Mouse (Mus musculus): ENCODE measurements around the gene Sptan1.

Sptan1 gene

DNA sequence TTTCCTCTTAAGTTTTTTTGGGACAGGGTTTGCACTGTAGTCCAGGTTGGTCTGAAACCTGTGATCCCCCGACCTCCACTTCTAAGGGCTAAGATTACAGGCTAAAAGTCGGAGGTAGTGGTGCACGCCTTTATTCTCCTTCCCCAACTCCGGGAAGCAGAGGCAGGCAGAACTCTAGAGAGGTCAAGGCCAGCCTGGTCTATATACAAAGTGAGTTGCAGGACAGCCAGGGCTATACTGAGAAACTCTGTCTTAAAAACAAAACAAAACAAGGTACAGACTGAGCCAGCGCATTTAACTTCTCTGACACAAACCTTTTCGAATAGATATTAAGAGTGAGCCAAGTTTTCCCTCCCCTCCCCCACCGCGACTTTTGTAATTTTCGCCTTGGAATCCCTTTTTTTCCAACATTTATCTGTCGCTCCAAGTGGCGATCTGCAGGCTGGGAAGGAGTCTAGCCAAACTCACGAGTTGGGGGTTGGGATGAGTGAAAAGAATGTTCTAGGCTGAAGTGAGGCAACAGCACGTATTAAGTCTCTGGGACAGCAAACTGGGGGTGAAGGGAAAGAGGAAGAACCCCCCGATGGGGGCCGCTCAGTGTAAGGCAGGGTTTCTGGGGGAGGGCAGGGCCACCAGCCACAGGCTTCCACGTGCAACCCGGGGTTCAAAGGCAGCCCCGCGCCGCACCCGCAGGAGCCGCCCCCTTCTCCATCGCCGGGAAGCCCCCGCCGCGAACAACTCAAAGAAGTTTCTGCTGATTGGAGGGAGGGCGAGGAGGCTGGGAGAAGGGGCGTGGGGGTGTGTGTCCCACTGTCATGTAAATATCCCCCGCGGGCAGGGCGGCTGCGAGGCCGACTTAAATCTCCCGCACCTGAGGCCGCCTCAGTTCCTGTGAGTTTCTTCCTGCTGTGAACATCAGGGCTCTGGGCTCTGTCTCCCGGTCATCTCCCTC lies 96.1 kb downstream of the Sptan1 start:
- in situ Hi-C loops (cut with MboI) = no loop called here

DNA sequence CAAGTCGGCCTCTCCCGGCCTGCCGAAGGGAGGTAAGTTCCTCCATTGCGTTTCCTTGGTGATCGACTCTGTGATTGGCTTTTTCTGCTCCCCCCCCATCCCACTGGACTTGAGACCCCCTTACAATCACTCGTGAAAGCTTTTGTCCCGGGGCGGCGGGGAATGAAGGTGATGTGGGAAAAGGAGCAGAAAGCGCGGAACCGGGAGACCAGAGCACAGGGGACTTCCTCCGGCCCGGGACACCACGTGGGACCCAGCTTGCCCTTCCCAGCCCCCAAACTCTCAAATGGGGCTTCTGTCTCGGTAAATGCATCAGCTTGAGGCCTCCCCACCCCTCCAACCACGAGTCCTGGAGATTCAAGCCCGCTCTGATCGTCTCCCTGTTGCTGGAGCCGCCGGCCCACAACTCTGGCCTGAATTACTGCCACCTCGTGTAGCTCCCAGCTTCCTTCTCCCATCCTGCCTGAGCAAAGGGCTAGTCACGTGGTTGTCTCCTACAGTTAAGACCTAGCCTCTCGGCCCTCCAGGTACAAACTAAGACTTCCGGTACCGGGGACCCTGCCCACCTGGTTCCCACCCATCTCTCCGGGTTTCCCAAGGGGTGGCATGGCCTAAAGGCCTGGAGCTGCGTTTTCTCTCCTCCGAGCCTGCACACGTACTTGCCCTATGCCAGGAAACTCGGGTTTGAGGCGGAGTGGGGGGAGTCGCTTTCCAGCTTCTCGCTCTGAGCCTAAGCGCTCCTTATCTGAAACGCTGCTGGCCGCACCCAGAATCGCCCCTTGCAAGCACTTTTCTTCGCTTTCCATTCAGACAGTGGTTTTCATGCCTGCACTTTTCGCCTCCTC lies 97.1 kb downstream of the Sptan1 start:
- in situ Hi-C loops (cut with MboI) = no loop called here

DNA sequence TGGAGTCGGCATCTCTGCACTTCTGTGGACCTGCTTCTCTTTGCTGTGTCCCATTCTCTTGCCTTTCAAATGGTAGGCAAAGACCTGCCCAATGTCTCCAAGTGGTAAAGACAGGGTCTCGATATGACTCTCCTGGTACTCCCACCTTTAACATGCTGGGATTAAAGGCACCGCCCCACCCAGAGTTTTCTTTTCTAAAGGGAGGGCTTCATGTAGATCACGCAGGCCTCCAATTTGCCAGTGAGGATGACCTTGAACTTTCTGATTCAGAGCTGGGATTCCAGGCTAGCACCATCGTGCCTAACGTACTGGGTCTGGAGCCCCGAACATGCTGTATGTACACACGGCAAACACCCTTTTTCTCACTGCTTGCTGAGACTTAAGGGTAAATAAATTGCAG lies 97.9 kb downstream of the Sptan1 start:
- in situ Hi-C loops (cut with MboI) = no loop called here

DNA sequence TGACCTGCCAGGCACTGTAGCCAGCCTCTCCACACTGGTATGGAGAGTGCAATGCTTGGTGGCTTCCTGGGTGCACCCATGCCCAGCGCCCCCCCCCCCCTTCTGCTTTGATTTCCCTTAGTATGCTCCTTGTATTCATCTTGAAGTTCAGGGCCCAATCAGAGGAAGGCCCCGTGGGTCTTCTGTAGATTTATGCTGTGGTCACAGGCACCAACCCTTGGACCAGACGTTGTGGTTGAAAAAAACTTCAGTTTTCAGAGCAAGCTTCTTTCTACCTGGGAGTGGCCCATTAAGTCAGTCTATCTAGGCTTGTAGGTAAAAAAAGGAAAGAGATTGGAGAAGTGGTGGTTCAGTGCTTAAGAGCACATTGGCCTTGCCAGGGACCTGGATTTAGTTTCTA lies 98.4 kb downstream of the Sptan1 start:
- in situ Hi-C loops (cut with MboI) = no loop called here

DNA sequence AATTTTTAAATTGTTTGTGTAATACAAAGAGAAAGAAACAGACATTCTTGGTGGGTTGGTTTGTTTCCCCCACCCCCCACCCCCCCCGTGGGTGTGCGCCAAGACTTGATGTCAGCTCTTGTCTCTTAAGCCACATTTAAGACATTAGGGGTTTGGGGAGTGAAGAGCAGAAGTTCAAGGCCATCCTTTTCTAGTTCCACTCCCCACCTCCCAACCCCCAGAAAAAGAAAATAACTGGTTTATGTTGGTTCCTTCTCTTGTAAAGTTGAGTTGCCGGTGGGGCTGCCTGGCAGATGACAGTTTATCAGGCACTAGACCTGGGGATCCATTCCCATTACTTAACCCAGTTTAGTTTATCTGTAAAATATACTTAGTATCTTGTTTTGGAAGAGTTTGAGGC lies 98.9 kb downstream of the Sptan1 start:
- in situ Hi-C loops (cut with MboI) = no loop called here

DNA sequence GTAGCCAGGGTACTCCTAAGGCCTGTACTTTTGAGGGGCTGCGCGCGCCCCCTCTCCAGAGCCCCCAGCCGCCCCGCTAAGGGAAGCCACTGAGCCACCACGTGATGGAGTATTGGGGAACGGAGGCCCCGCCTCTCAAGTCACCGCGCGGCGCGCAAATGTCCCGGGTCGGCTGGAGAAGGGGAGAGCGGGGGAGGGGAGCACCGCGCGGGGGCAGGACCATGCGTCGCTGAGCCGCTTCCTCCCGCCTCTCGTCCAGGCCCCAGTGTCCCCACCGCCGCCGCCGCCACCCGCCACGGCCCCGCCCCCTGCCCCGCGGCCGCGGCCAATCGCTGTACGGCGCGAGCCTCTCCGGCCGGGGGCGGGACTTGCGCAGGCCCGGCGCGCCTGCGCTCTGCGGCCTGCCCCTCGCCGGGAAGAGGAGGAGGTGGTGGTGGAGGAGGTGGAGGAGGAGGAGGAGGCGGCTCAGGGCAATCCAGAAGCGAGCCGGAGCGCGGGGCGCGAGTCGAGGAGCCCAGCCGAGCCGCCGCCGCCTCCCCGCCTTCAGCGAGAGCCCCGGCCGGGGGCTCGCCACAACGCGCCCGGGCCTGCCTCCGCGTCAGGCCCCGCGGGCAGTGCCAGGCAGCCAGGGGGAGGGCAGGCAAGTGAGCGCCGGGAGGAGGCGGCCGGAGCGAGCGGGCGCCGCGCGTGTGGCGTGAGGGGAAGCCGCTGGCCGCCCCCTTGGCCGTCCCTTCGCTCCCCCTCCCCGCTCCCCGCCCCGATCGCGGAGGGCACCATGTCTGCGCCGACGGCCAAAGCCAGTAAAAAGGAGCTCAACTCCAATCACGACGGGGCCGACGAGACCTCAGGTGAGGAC lies 100.9 kb downstream of the Sptan1 start:
- in situ Hi-C loops (cut with MboI) = no loop called here

DNA sequence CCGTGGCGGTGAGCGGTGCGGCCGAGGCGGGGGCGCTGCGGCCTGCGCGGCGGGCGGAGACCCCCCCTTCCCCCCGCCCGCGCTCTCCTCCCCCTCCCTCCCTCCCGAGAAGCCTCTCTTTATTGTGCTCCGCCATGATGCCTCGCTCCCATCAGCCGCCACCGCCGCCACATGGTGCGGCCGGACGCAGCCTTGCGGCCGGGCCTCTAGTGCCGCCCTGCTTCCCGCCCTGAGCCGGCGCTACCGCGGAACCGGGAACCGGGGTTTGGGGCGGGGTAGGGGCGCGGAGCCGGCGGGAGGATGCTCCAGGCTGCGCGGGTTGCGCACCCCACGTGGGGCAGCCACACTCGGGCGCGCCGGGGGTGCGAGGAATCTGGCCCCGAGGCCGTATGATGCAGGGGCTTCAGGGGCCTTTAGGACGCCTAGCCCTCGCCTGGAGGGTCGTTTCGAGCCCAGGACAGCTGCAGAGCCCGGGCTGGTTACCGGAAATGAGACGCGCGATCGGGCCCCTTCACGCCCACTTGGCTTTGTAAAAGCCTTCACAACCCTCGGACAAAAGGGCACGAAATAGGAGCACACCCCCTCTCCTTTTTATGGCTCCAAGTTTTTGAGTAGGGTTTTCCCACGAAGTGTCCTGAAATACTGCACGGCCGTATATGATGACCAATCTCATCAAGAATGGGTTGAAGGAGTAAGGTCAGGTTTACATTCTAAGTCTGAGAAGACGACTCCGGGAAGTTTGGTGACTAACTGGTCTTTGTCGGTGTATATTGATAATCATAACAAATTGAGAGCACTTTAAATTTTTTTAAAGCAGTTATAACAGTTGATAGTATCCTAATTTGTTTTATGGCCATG lies 101.9 kb downstream of the Sptan1 start:
- in situ Hi-C loops (cut with MboI) = no loop called here

DNA sequence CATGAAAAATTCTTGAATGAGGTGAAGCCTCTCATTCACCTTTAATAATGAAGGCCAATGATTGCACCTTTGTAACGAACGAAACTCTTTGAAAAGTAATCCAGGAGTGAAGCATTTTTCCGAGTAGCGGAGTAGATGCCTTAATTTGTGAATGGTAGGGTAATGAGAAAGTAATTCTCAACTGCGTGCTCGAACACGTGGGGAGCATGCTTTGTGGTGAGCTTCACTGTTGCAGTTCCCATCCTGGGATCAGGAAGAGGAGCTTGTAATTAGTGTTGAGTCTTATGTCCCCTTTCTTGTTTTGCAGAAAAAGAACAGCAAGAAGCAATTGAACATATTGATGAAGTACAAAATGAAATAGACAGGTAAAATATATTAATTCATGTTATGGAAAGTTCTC lies 102.6 kb downstream of the Sptan1 start:
- in situ Hi-C loops (cut with MboI) = no loop called here

DNA sequence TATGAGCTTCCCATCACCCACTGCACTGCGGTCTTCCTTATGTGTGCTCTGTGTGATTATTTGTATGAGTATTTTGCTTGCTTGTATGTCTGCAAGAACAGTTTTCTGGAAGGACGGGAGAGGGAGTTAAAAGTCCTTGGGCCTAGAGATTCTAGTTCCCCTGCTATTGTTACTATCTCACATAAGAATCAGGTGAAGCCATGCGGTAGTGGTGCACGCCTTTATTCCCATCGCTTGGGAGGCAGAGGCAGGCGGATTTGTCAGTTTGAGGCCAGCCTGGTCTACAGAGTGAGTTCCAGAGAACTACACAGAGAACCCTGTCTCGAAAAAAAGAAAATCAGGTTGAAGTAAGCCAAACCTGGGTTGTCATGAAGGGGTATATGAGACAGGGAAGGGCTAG lies 107.5 kb downstream of the Sptan1 start:
- in situ Hi-C loops (cut with MboI) = no loop called here

DNA sequence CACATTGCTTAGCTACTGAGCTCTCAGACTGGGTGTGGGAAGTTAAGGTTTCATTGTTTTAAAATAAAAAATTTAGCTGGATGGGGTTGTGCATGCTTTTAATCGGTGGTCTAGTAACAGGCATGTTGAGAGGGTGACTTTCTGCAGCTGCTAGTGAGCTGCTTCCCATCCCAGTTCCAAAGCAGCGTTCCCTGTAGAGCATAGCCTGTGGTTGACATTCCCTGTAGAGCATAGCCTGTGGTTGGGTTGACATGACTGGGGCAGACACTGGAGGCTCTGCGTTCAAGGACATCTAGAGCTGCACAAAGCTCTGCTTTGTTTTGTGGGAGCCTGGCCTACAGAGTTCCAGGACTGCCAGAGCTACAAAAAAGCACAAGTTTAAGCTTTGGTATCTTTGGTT lies 107.9 kb downstream of the Sptan1 start:
- in situ Hi-C loops (cut with MboI) = no loop called here

DNA sequence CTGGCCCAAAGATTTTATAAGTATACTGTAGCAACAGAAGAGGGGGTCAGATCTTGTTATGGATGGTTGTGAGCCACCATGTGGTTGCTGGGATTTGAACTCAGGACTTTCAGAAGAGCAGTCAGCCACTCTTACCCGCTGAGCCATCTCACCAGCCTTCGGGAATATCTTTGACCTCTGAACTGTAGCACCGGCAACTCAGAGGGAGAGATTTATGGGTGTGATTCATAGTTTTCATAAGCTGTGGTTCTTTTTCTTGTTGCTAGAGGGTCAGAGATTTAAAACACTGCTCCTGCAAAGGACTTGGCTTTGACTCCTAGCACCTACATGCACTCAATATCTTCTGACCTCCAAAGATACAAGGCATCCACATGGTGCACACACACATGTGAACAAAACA lies 110.3 kb downstream of the Sptan1 start:
- in situ Hi-C loops (cut with MboI) = no loop called here

DNA sequence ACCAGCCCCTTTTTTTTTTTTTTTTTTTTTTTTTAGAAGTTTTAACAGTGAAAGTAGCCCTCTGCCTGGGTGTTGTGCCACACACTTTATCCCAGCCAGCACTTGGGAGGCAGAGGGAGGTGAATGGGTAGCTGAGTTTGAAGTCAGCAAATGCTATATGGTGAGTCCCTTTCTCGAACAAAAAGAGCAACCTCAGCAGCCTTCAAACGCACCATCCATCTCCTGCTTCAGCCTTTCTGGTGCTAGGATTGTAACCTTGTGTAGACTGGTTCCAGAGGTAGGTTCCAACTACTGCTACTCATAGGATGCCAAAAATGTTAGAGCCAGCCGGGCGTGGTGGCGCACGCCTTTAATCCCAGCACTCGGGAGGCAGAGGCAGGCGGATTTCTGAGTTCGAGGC lies 111.1 kb downstream of the Sptan1 start:
- in situ Hi-C loops (cut with MboI) = no loop called here

DNA sequence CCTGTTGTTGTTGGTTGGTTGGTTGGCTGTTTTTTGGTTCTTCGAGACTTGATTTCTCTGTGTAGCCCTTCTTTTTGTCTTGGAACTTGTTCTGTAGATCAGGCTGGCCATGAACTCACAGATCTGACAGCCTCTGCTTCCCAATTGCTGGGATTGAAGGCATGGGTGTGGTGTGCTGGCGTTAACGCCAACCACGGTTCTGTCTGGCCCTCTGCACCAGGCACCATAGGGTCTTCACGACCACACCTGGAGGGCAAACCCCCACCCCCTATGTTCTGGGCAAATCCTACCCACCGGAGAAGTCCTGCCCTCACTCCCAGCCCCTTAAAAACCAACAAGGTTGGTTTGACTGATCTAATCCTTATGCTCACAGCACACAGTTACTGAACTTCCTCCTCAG lies 111.6 kb downstream of the Sptan1 start:
- in situ Hi-C loops (cut with MboI) = no loop called here

DNA sequence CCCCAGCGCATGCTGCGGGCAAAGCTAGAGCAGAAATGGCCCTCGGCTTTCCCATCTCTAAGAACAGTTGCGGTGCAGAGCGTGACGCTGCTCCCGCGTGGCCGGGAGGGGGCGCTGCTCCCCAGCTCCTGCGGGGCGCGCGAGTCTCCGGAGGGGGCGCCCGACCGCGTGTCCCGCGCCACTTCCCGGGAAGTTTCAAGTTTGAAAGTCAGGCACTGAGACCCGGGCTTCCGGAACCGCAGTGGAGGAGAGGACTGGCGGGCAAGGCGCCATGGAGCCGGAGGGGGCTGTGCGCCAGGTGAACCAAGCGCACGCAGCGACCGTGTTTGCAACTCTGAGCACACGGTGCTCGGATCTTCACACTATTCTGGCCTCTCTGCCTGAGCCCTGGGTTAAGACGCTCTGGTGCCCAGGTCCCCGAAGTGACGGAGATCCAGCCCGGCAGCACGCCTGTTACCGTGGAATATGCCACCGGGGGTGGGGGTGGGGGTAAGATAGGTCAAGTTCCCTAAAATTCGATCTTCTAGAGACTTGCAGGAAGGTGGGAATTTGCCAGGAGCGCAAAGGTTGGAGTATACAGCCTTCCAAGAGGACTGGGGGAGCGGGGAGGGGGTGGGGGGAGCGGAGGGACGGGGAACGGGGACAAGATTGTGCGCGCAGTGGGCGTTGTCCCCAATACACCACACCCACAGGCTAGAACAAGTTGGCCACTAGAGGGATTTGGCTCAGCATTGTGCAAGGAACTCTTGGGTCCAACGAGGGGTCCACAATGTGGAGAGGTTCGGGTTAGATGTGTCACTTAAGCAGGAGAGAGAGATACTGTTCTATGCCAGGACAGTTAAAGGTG lies 112.4 kb downstream of the Sptan1 start, which contains the start of gene Pkn3:
Pkn3 (plus strand) TSS at position 183 of the 847 bp plus-strand sequence.
- in situ Hi-C loops (cut with MboI) = no loop called here

DNA sequence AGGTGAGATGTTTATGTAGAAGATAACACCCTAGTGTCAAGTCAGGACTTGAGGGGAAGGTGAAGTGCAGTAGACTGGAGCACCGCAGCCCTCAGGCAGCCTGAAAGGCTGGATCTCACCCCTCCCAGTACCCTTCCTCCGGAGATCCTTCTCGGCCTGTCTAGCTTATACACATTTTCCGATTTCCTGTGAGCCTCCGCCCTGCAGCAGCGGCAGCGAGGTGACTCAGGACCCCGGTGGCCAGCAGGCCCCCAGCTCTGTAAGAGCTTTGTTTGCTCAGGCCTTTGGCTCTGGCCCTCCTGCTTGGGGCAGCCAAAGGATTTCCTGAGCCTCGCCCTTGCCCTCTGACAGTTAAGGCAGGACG lies 113.0 kb downstream of the Sptan1 start:
- in situ Hi-C loops (cut with MboI) = no loop called here

DNA sequence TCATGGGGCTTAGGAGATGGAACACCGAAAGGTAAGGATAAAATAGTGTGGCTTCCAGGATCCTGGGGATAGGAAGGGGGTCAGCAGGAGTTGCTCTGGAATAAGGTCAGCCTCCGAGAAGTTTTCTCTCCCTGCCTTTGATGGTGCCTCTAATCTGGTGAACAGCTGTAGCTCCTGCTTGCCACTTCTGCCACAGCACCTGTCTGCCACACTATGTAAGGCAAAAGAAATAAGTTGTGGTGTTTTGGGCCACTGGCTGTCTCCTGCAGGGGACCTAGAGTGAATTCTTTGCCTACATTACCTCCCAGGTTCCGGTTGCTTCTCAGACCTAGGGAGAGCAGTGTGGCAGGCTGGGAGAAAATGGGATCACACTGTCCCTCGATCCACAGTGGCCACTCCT lies 113.4 kb downstream of the Sptan1 start:
- in situ Hi-C loops (cut with MboI) = no loop called here

DNA sequence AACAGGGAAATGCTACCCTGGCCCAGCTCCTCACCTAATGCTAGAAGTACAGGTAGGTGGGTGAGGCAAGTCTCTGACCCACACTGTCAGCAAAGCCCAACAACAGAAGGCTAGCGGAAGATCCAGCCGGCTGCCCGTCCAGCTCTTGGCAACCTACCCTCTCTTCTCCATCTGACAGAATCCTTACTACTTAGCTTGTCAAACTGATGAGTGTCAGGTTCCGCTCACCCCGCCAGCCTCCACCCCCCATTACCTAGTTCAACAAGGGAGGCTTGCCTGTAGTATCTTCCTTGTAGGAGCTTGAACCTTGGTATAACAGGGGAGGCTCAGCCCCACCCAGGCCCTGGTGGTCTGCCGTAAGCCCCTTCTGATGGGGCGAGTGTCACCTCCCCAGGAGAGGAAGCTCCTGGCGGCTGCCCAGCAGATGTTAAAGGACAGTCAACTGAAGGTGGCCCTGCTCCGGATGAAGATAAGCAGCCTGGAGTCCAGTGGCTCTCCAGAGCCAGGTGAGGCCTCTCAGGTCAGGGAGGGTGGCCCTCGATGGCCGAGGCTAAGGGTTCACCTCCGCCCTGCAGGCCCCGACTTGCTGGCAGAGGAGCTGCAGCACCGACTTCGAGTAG lies 114.9 kb downstream of the Sptan1 start:
- in situ Hi-C loops (cut with MboI) = no loop called here
